Mouse (Mus musculus): ENCODE results near the gene Tmem231.

DNA sequence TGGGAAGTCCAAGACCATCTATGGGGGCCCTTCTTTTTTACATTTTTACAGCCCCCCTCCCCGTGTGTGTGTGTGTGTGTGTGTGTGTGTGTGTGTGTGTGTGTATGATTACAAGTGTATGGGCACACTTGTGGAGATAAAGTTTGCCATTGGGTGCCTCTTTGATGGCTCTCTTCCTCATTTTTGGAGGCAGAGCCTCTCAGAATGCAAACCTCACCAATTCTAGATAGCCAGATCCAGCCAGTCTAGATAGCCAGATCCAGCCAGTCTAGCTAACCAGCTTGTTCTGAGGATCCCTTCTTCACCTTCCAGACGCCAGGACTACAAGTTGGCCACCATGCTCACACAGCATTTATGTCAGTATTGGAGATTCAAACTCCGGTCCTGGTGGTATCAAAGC is 62.4 kb downstream of the Tmem231 start:
- TF ChIP-seq CTCF (IDR thresholded peaks at IDR 0.05; ENCODE audit: borderline replicate concordance, extremely low read depth, insufficient read depth, insufficient read length) (no peak), POLR2A (IDR thresholded peaks at IDR 0.05; ENCODE audit: borderline replicate concordance, extremely low read depth, insufficient read depth, insufficient read length, poor library complexity, severe bottlenecking) (no peak)

All from brain, embryonic 14.5 days (tissue).